Mouse (Mus musculus) right cerebral cortex, postnatal 4 days (tissue): Measurements from ENCODE around the gene Mcfd2.

Experiments used
- DNase-seq: peaks from one replicate; pipeline ENCODE4 v3.0.0-alpha.2; 2022

Mcfd2 gene

DNA sequence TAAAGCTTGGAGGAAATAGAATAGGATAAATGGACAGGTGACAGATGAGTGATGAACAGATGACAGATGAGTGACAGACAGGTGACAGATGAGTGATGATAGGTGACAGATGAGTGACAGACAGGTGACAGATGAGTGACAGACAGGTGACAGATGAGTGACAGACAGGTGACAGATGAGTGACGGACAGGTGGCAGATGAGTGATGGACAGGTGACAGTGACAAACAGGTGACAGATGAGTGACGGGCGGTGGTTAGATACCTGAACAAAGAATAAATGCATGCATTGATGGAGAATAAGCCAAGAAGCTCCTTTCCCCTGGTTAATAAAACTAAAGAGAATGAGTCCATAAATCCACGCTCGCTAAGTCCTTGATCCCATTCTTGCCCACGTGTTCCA lies 30.7 kb downstream of the Mcfd2 start:
- DNase-seq = no peak

- no peak for DNase-seq
Measured at GRCm38 (mm10) chr17:87227878-87228277, 37.9 kb downstream of the Mcfd2 start.

DNA sequence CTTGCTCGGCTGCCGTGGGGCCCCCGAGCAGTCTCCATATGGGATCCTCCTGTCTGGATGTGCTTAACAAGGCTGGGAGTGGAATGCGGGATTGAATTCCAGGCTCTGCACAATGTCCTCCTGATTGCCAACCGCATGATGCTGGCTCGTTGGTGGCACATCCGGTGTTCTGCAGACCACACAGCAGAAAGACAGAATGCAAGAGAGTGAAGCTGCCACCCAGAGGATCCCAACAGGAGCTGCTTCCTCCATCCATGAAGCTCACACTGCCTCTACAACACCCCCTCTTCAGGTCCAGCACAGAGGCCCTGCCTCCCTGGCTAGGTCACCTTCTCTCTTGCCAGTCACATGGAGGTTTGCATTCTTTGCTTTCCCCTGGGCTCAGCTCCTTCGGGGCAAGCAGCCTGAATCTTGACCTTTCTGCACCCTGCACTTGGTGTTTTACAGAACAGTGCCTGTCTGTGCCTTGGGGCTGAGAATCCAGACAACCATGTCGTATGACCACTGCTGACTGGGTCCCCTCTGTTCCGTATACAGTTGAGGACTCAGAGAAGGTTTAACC lies 39.6 kb downstream of the Mcfd2 start:
- no peak for DNase-seq

DNA sequence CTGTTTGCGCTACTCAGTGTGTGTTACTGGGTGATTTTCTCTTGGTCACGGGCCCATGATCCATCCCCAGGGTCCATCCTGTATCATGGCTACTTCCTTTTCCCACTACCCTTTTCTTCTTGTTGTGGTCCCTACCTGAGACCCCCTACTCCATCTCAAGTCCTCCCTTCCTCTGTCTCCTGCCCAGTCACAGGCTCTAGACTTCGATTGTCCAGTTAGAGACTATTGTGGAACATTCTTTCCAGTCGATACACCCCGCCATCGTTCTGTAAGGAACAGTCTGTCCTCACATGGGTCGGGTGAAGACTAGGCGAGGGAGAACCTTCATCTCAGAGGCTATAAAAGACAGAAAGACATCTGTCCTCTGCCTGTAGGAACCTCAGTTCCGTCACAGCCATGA lies 40.4 kb downstream of the Mcfd2 start:
- no peak for DNase-seq

GRCm38 (mm10) chr17:87224461-87224860 lies 41.3 kb downstream of the Mcfd2 start:
- no peak for DNase-seq

- DNase-seq = no peak
Measured at GRCm38 (mm10) chr17:87219456-87219855, 46.3 kb downstream of the Mcfd2 start.

- no peak for DNase-seq
Measured at GRCm38 (mm10) chr17:87214523-87214922, 51.2 kb downstream of the Mcfd2 start.

- no peak for DNase-seq
Measured at GRCm38 (mm10) chr17:87210525-87210924, 55.2 kb downstream of the Mcfd2 start.

DNA sequence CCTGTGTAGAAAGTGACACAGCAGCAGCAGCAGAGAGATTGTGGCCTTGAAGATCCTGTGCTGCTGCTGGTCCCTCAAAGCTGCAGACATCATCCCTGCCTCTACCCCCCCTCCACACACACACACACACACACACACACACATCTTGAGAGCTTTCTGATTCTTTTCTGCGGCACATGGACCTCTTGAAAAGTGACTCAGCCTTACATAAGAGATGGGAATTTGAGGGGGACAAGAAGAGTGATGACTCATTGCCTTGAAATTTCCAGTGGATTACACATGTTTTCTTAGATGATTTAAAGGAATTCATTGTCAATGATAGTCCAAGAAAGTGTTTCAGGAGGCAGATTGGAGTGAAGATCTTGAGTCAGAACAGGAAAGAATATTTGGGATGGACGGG lies 58.9 kb downstream of the Mcfd2 start:
- no peak for DNase-seq
